Mouse (Mus musculus) v-Abl transformed pro-B cells (cell line): ENCODE results near the gene Trim37.

Source experiments
- in situ Hi-C, 2 experiments: fragments of 400-800 bp; cut with MboI; formaldehyde crosslinking; loops; one replicate each; pipeline ENCODE4 v1.15.1; 2025; ENCODE audit not compliant: unreplicated experiment in 2 of 2

Trim37 gene

GRCm38 (mm10) chr11:87266246-87266645 is 139.4 kb downstream of the Trim37 start:
- in situ Hi-C loops: loop anchor here (5.0 to 10.0 kb wide), 2 partner anchors 51 to 241 kb away; no protein-coding TSS in a partner anchor

- in situ Hi-C loops: loop anchor here (5.0 to 10.0 kb wide), 2 partner anchors 54 to 238 kb away; no protein-coding TSS in a partner anchor
These were observed 141.9 kb downstream of the Trim37 start for GRCm38 (mm10) chr11:87268803-87269202.
